Mouse (Mus musculus) MEL (cell line): ENCODE data around the gene RPS10-NUDT3. TPM values are rescaled to one million over a fixed set of nuclear protein-coding genes. Genes with fewer than 3 reads are reported as not detected.

Source experiments
- DNase-seq: peaks from one replicate; pipeline ENCODE4 v3.0.0; 2011; ENCODE audit warnings: low read depth, low spot score
- H3K27ac ChIP-seq: 2 replicates; pipeline ENCODE4 v1.5.1; 2012; ENCODE audit warnings: low read depth, mild to moderate bottlenecking, control low read depth, low read length, moderate library complexity; ENCODE audit not compliant: control insufficient read depth
- H3K27me3 ChIP-seq, 2 experiments: fragments of 150-350 bp in 1 of 2; sonication (generic) in 1 of 2; 2 replicates each; pipeline ENCODE4 v1.6.1; 2012; ENCODE audit warnings: low read length in 2 of 2, mild to moderate bottlenecking in 2 of 2, improper control_type of control experiment in 1 of 2, moderate library complexity in 1 of 2; ENCODE audit not compliant: insufficient read depth in 2 of 2, control insufficient read depth in 1 of 2
- H3K36me3 ChIP-seq, 2 experiments: 2 replicates each; pipeline ENCODE4 v1.6.1; 2012 to 2014; ENCODE audit warnings: low read length in 2 of 2, improper control_type of control experiment in 1 of 2, inconsistent platforms in 1 of 2, mild to moderate bottlenecking in 1 of 2; ENCODE audit not compliant: insufficient read depth in 2 of 2, control insufficient read depth in 1 of 2
- H3K4me1 ChIP-seq, 2 experiments: fragments of 150-350 bp in 1 of 2; sonication (generic) in 1 of 2; 2 replicates each; pipeline ENCODE4 v1.6.1; 2012; ENCODE audit warnings: low read length in 2 of 2, improper control_type of control experiment in 1 of 2, mild to moderate bottlenecking in 1 of 2; ENCODE audit not compliant: insufficient read depth in 2 of 2, control insufficient read depth in 1 of 2
- H3K4me3 ChIP-seq, 2 experiments: fragments of 150-350 bp in 1 of 2; sonication (generic) in 1 of 2; 2 replicates each; pipeline ENCODE4 v1.5.1; 2012; ENCODE audit warnings: low read depth in 2 of 2, low read length in 2 of 2, mild to moderate bottlenecking in 2 of 2, moderate library complexity in 2 of 2, control low read depth in 1 of 2, improper control_type of control experiment in 1 of 2; ENCODE audit not compliant: control insufficient read depth in 1 of 2, insufficient read depth in 1 of 2
- H3K79me2 ChIP-seq: 2 replicates; pipeline ENCODE4 v1.6.1; 2012; ENCODE audit warnings: mild to moderate bottlenecking, low read length, moderate library complexity; ENCODE audit not compliant: control insufficient read depth, poor library complexity, insufficient read depth
- H3K9ac ChIP-seq: 2 replicates; pipeline ENCODE4 v1.6.1; 2012; ENCODE audit warnings: low read depth, mild to moderate bottlenecking, control low read depth, low read length, moderate library complexity; ENCODE audit not compliant: control insufficient read depth, poor library complexity, severe bottlenecking
- H3K9me3 ChIP-seq: fragments of 150-350 bp; sonication (generic); replicated peaks from 2 replicates; pipeline ENCODE4 v1.6.1; 2012; ENCODE audit warnings: mild to moderate bottlenecking, low read length, improper control_type of control experiment, moderate library complexity; ENCODE audit not compliant: insufficient read depth
- BHLHE40 ChIP-seq: IDR thresholded peaks from 2 replicates; pipeline ENCODE4 v1.6.1; 2012; ENCODE audit warnings: low read depth, mild to moderate bottlenecking, inconsistent platforms, low read length, improper control_type of control experiment, borderline replicate concordance
- CHD1 ChIP-seq: IDR thresholded peaks from 2 replicates; pipeline ENCODE4 v1.6.1; 2012; ENCODE audit warnings: low read depth, mild to moderate bottlenecking, inconsistent platforms, low read length, improper control_type of control experiment
- CTCF ChIP-seq, 3 experiments: IDR thresholded peaks in 2 of 3; conservative IDR thresholded peaks in 1 of 3; 2 replicates each; pipeline ENCODE4 v1.5.1; 2011 to 2012; ENCODE audit warnings: low read length in 3 of 3, low read depth in 2 of 3, mild to moderate bottlenecking in 2 of 3, improper control_type of control experiment in 1 of 3, inconsistent platforms in 1 of 3, mixed read lengths in 1 of 3, moderate library complexity in 1 of 3; ENCODE audit not compliant: control insufficient read depth in 1 of 3, insufficient read depth in 1 of 3, poor library complexity in 1 of 3, severe bottlenecking in 1 of 3
- E2F4 ChIP-seq: IDR thresholded peaks from 2 replicates; pipeline ENCODE4 v1.6.1; 2011; ENCODE audit warnings: low read depth, low read length, improper control_type of control experiment, borderline replicate concordance
- EP300 ChIP-seq, 2 experiments: IDR thresholded peaks; 2 replicates each; pipeline ENCODE4 v1.6.1; 2011; ENCODE audit warnings: improper control_type of control experiment in 2 of 2, low read length in 2 of 2, low read depth in 1 of 2, mild to moderate bottlenecking in 1 of 2
- ETS1 ChIP-seq: IDR thresholded peaks from 2 replicates; pipeline ENCODE4 v1.6.1; 2012; ENCODE audit warnings: low read depth, mild to moderate bottlenecking, inconsistent platforms, low read length, improper control_type of control experiment, moderate library complexity
- GABPA ChIP-seq: IDR thresholded peaks from 2 replicates; pipeline ENCODE4 v1.6.1; 2012; ENCODE audit warnings: low read depth, mild to moderate bottlenecking, inconsistent platforms, low read length, improper control_type of control experiment, moderate library complexity
- GATA1 ChIP-seq: IDR thresholded peaks from 2 replicates; pipeline ENCODE4 v1.6.1; 2011; ENCODE audit warnings: low read depth, low read length, improper control_type of control experiment
- HCFC1 ChIP-seq: IDR thresholded peaks from 2 replicates; pipeline ENCODE4 v1.6.1; 2012; ENCODE audit warnings: low read depth, mild to moderate bottlenecking, inconsistent platforms, low read length, improper control_type of control experiment, moderate library complexity
- JUND ChIP-seq: IDR thresholded peaks from 2 replicates; pipeline ENCODE4 v1.6.1; 2011; ENCODE audit warnings: low read depth, mild to moderate bottlenecking, improper control_type of control experiment, low read length
- KAT2A ChIP-seq: conservative IDR thresholded peaks from 2 replicates; pipeline ENCODE4 v1.6.1; 2012; ENCODE audit warnings: low read depth, low read length, improper control_type of control experiment, inconsistent platforms
- MAFK ChIP-seq: IDR thresholded peaks from 2 replicates; pipeline ENCODE4 v1.6.1; 2011; ENCODE audit warnings: low read depth, mild to moderate bottlenecking, low read length, improper control_type of control experiment, borderline replicate concordance
- MAX ChIP-seq: IDR thresholded peaks from 2 replicates; pipeline ENCODE4 v1.6.1; 2011; ENCODE audit warnings: low read length, improper control_type of control experiment
- MAZ ChIP-seq: IDR thresholded peaks from 2 replicates; pipeline ENCODE4 v1.6.1; 2012; ENCODE audit warnings: low read depth, mild to moderate bottlenecking, inconsistent platforms, low read length, improper control_type of control experiment
- MEF2A ChIP-seq: IDR thresholded peaks from 2 replicates; pipeline ENCODE4 v1.6.1; 2014; ENCODE audit warnings: low read depth, mild to moderate bottlenecking, inconsistent platforms, low read length, improper control_type of control experiment; ENCODE audit not compliant: poor library complexity, insufficient replicate concordance, severe bottlenecking; ENCODE audit errors: extremely low read depth
- MXI1 ChIP-seq: IDR thresholded peaks from 2 replicates; pipeline ENCODE4 v1.6.1; 2011; ENCODE audit warnings: mild to moderate bottlenecking, low read depth, low read length, improper control_type of control experiment
- MYB ChIP-seq: IDR thresholded peaks from 2 replicates; pipeline ENCODE4 v1.6.1; 2011; ENCODE audit warnings: mild to moderate bottlenecking, low read depth, low read length, improper control_type of control experiment
- MYC ChIP-seq: IDR thresholded peaks from 2 replicates; pipeline ENCODE4 v1.6.1; 2011; ENCODE audit warnings: low read depth, mild to moderate bottlenecking, low read length, improper control_type of control experiment, moderate library complexity
- NELFE ChIP-seq: IDR thresholded peaks from 2 replicates; pipeline ENCODE4 v1.6.1; 2011; ENCODE audit warnings: low read depth, low read length, improper control_type of control experiment
- POLR2A ChIP-seq, 2 experiments: IDR thresholded peaks; 2 replicates each; pipeline ENCODE4 v1.6.1; 2011 to 2012; ENCODE audit warnings: low read length in 2 of 2, mild to moderate bottlenecking in 2 of 2, control low read depth in 1 of 2, improper control_type of control experiment in 1 of 2, low read depth in 1 of 2, moderate library complexity in 1 of 2; ENCODE audit not compliant: control insufficient read depth in 1 of 2, insufficient read depth in 1 of 2, poor library complexity in 1 of 2
- POLR2AphosphoS2 ChIP-seq: IDR thresholded peaks from 2 replicates; pipeline ENCODE4 v1.6.1; 2011; ENCODE audit warnings: low read length, improper control_type of control experiment
- POLR2AphosphoS5 ChIP-seq: IDR thresholded peaks from 2 replicates; pipeline ENCODE4 v1.6.1; 2012; ENCODE audit warnings: low read depth, borderline replicate concordance, mild to moderate bottlenecking, inconsistent platforms, low read length, moderate library complexity, mixed read lengths
- RAD21 ChIP-seq: IDR thresholded peaks from 2 replicates; pipeline ENCODE4 v1.6.1; 2011; ENCODE audit warnings: mild to moderate bottlenecking, low read depth, low read length, improper control_type of control experiment
- RCOR1 ChIP-seq: IDR thresholded peaks from 2 replicates; pipeline ENCODE4 v1.6.1; 2012; ENCODE audit warnings: low read depth, mild to moderate bottlenecking, inconsistent platforms, low read length, improper control_type of control experiment
- SIN3A ChIP-seq: IDR thresholded peaks from 2 replicates; pipeline ENCODE4 v1.6.1; 2012; ENCODE audit warnings: low read length, improper control_type of control experiment, inconsistent platforms
- SMC3 ChIP-seq: IDR thresholded peaks from 2 replicates; pipeline ENCODE4 v1.6.1; 2011; ENCODE audit warnings: low read depth, low read length, improper control_type of control experiment
- TAL1 ChIP-seq: IDR thresholded peaks from 2 replicates; pipeline ENCODE4 v1.6.1; 2012; ENCODE audit warnings: mild to moderate bottlenecking, inconsistent platforms, low read length, moderate library complexity, mixed read lengths
- TBP ChIP-seq: IDR thresholded peaks from 2 replicates; pipeline ENCODE4 v1.8.0; 2011; ENCODE audit warnings: low read depth, low read length, improper control_type of control experiment
- TCF12 ChIP-seq: IDR thresholded peaks from 2 replicates; pipeline ENCODE4 v1.6.1; 2014; ENCODE audit warnings: low read depth, mild to moderate bottlenecking, inconsistent platforms, low read length, improper control_type of control experiment, moderate library complexity
- UBTF ChIP-seq: IDR thresholded peaks from 2 replicates; pipeline ENCODE4 v1.6.1; 2012; ENCODE audit warnings: low read depth, mild to moderate bottlenecking, inconsistent platforms, low read length, improper control_type of control experiment, moderate library complexity, borderline replicate concordance; ENCODE audit not compliant: insufficient read depth
- USF1 ChIP-seq: IDR thresholded peaks from 2 replicates; pipeline ENCODE4 v1.6.1; 2014; ENCODE audit warnings: low read depth, mild to moderate bottlenecking, inconsistent platforms, low read length, improper control_type of control experiment, moderate library complexity
- USF2 ChIP-seq, 2 experiments: IDR thresholded peaks; 2 replicates each; pipeline ENCODE4 v1.6.1; 2011 to 2012; ENCODE audit warnings: improper control_type of control experiment in 2 of 2, low read length in 2 of 2, borderline replicate concordance in 1 of 2, inconsistent platforms in 1 of 2, low read depth in 1 of 2, mild to moderate bottlenecking in 1 of 2; ENCODE audit not compliant: insufficient read depth in 1 of 2
- ZC3H11A ChIP-seq: IDR thresholded peaks from 2 replicates; pipeline ENCODE4 v1.6.1; 2012; ENCODE audit warnings: low read depth, mild to moderate bottlenecking, inconsistent platforms, low read length, improper control_type of control experiment
- ZKSCAN1 ChIP-seq: IDR thresholded peaks from 2 replicates; pipeline ENCODE4 v1.6.1; 2012; ENCODE audit warnings: low read depth, mild to moderate bottlenecking, inconsistent platforms, low read length, improper control_type of control experiment, moderate library complexity
- ZMIZ1 ChIP-seq: IDR thresholded peaks from 2 replicates; pipeline ENCODE4 v1.6.1; 2012; ENCODE audit warnings: low read depth, mild to moderate bottlenecking, inconsistent platforms, low read length, improper control_type of control experiment, moderate library complexity
- ZNF384 ChIP-seq: IDR thresholded peaks from 2 replicates; pipeline ENCODE4 v1.6.1; 2012; ENCODE audit warnings: low read depth, mild to moderate bottlenecking, inconsistent platforms, low read length, improper control_type of control experiment
- polyA plus RNA-seq, 2 experiments: library from polyadenylated mRNA; stranded (reverse) in 1 of 2; unstranded in 1 of 2; fragments of >175 nt in 1 of 2; fragments of >200 nt in 1 of 2; gene quantifications; 2 replicates each; pipeline versions ENCODE4 v1.2.1 to v1.2.4; 2012; ENCODE audit warnings: low replicate concordance in 2 of 2, low read depth in 1 of 2; ENCODE audit not compliant: insufficient read length in 2 of 2, insufficient read depth in 1 of 2, missing spikeins in 1 of 2
- total RNA-seq: library from RNA; depleted of rRNA; stranded (reverse); fragments of 300-350 nt; gene quantifications from 2 replicates; pipeline ENCODE4 v1.2.3, GENCODE M21; 2012

RPS10-NUDT3 gene
- total and polyA plus RNA-seq, 3 experiments: 37.3 TPM; not detected in 2

GRCm38 (mm10) chr17:27555512-27556172 lies 79.4 kb downstream of the RPS10-NUDT3 start:
- Histone ChIP-seq H3K27me3 (no peaks in the 10 kb centered on the region), H3K9ac (peak overlapping the region; percentile 99), H3K36me3 (peaks cover under 1 to 11% of the 10 kb centered on the region in 2 experiments; a peak in 2 of 4 replicates), H3K27ac (peak overlapping the region; percentile 95), H3K4me1 (peaks cover 0 to 21% of the 10 kb centered on the region in 2 experiments; a peak in 3 of 4 replicates), H3K4me3 (peak overlapping the region; percentile 50 to 59), H3K9me3 (no peaks in the 10 kb centered on the region), H3K79me2 (peaks cover 50% of the 10 kb centered on the region)
- DNase-seq: peak; percentile 96
- TF ChIP-seq CHD1: no peak
- 0 out of 2 replicates have a peak, but pooled peaks have one; percentile 10 for TF ChIP-seq UBTF
- peak; percentile 88 for TF ChIP-seq MYB
- TF ChIP-seq GATA1: no peak
- peak; percentile 66; the same call in 1 of the 2 replicates for TF ChIP-seq E2F4
- TF ChIP-seq ZC3H11A: no peak
- TF ChIP-seq RAD21: no peak
- TF ChIP-seq HCFC1: peak; percentile 39
- TF ChIP-seq POLR2AphosphoS2: no peak
- no peak for TF ChIP-seq ZNF384
- no peak for TF ChIP-seq SMC3
- TF ChIP-seq GABPA: no peak
- peak; percentile 95 for TF ChIP-seq MAX
- TF ChIP-seq EP300 (IDR thresholded peaks at IDR 0.05; ENCODE audit: low read depth in 1 of 2, low read length in 2 of 2): peak in 1 of 2 experiments; percentile 61; a peak in 2 of 4 replicates
- TF ChIP-seq MXI1: peak; percentile 74
- TF ChIP-seq BHLHE40: peak; percentile 54; the same call in 1 of the 2 replicates
- no peak for TF ChIP-seq USF2 (IDR thresholded peaks at IDR 0.05; ENCODE audit: borderline replicate concordance in 1 of 2, insufficient read depth in 1 of 2, low read depth in 1 of 2, low read length in 2 of 2)
- TF ChIP-seq TCF12: no peak; the same call in 1 of the 2 replicates
- TF ChIP-seq MAZ: no peak; the same call in 1 of the 2 replicates
- 0 out of 2 replicates have a peak, but pooled peaks have one; percentile 49 for TF ChIP-seq TBP
- TF ChIP-seq NELFE: no peak; the same call in 1 of the 2 replicates
- TF ChIP-seq MYC: peak; percentile 94
- 0 out of 2 replicates have a peak, but pooled peaks have one; percentile 14 for TF ChIP-seq ZMIZ1
- TF ChIP-seq USF1: peak; percentile 69
- no peak for TF ChIP-seq MEF2A
- no peak for TF ChIP-seq JUND
- peak; percentile 64; the same call in 1 of the 2 replicates for TF ChIP-seq ETS1
- no peak for TF ChIP-seq MAFK
- no peak for TF ChIP-seq KAT2A
- TF ChIP-seq TAL1: no peak
- TF ChIP-seq POLR2A (IDR thresholded peaks at IDR 0.05; ENCODE audit: control insufficient read depth in 1 of 2, insufficient read depth in 1 of 2, low read depth in 1 of 2, low read length in 2 of 2, poor library complexity in 1 of 2): no peak; a peak in 1 of 4 replicates
- no peak for TF ChIP-seq POLR2AphosphoS5
- TF ChIP-seq ZKSCAN1: no peak
- TF ChIP-seq SIN3A: peak; percentile 66; the same call in 1 of the 2 replicates
- TF ChIP-seq CTCF (IDR thresholded peaks at IDR 0.05 in 2 of 3, conservative IDR thresholded peaks at IDR 0.05 in 1 of 3; ENCODE audit: control insufficient read depth in 1 of 3, insufficient read depth in 1 of 3, low read depth in 2 of 3, low read length in 3 of 3, poor library complexity in 1 of 3, severe bottlenecking in 1 of 3): no peak
- no peak for TF ChIP-seq RCOR1
